Mouse (Mus musculus): ENCODE measurements around the gene Arl4c. TPM values are rescaled to one million over a fixed set of nuclear protein-coding genes. Genes with fewer than 3 reads are reported as not detected.

The Arl4c gene
- polyA plus RNA-seq, 1 experiment, result not detected

DNA sequence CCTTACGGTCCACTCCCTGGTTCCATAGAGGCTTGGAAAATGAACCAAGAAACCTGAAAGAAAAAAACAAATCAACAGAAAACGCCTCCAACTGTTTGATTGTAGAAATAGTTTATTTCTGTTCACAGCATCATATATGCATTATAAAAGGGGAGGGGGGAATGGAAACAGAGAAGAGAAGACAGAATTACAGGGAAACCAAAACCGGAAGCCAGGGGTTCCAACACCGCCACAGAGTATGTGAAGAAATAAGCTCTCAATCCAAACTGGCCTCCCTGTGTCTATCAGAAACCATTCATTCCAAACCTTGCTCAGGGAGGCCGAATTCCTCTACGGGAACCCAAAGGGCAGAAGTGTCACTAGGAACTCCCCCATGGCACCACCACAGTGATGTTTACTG is 3.9 kb downstream of the Arl4c start:
- 80% methylated on average over 6 of the region's 6 CpGs for WGBS
- Histone ChIP-seq H3K4me1 (ENCODE audit: control insufficient read depth, insufficient read depth, low read length) (peaks cover 14% of the 10 kb centered on the region), H3K27ac (ENCODE audit: insufficient read depth, low read depth, low read length) (no peak overlapping the region), H3K4me3 (ENCODE audit: insufficient read depth, low read depth, low read length) (no peak overlapping the region)
- TF ChIP-seq POLR2A (IDR thresholded peaks at IDR 0.05; ENCODE audit: insufficient read depth, low read depth, low read length) (no peak), CTCF (IDR thresholded peaks at IDR 0.05; ENCODE audit: insufficient read depth, low read depth, low read length) (no peak)

DNA sequence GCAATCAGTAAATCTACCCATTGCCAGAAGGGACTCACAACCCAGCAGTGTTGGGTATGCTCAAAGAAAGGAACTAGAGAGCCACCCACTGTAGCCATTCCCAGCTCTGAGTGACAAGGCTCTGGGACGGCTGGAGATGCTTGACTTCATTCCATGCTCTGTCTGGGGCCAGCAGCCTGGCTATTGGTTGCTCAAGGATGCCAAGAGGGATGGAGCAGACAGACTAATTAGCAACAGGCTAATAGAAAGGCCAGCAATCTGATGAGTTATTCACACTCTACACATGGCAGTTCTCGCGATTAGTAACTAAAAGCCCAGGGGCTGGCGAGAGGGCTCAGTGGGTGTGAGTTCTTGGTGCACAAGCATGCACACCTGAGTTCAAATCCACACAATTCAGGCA is 5.6 kb downstream of the Arl4c start:
- Histone ChIP-seq H3K4me1 (ENCODE audit: control insufficient read depth, insufficient read depth, low read length) (peaks cover 7% of the 10 kb centered on the region; the same call in 1 of the 2 replicates), H3K27ac (ENCODE audit: insufficient read depth, low read depth, low read length) (no peak overlapping the region), H3K4me3 (ENCODE audit: insufficient read depth, low read depth, low read length) (no peak overlapping the region)
- 54% methylated on average over 4 of the region's 4 CpGs for WGBS
- TF ChIP-seq CTCF (IDR thresholded peaks at IDR 0.05; ENCODE audit: insufficient read depth, low read depth, low read length), result no peak
- no peak for TF ChIP-seq POLR2A (IDR thresholded peaks at IDR 0.05; ENCODE audit: insufficient read depth, low read depth, low read length)

DNA sequence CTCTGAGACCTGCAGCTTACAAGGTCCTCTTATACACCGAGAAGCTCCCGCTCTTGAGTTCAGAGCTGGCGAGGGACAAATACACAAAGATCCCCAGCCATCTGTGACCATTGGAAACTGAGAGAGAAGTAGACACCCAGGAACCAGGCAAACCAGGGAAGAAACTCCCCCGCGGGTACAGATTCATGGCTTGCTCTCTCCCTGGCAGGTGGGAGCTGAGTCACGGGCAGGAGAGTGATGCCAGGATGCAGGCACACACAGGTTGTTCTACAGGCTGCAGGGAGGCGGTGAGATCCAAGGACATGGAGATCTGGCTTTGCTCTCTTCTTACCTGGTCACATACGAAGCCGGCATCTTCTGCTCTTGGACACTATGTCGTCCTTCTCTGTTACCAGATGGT is 7.7 kb downstream of the Arl4c start:
- no peak overlapping the region for H3K27ac ChIP-seq (ENCODE audit: insufficient read depth, low read depth, low read length)
- no peak overlapping the region for H3K4me3 ChIP-seq (ENCODE audit: insufficient read depth, low read depth, low read length)
- H3K4me1 ChIP-seq (ENCODE audit: control insufficient read depth, insufficient read depth, low read length), result no peaks in the 10 kb centered on the region
- 95% methylated on average over 10 of the region's 10 CpGs for WGBS
- TF ChIP-seq CTCF (IDR thresholded peaks at IDR 0.05; ENCODE audit: insufficient read depth, low read depth, low read length), result no peak
- TF ChIP-seq POLR2A (IDR thresholded peaks at IDR 0.05; ENCODE audit: insufficient read depth, low read depth, low read length), result no peak

DNA sequence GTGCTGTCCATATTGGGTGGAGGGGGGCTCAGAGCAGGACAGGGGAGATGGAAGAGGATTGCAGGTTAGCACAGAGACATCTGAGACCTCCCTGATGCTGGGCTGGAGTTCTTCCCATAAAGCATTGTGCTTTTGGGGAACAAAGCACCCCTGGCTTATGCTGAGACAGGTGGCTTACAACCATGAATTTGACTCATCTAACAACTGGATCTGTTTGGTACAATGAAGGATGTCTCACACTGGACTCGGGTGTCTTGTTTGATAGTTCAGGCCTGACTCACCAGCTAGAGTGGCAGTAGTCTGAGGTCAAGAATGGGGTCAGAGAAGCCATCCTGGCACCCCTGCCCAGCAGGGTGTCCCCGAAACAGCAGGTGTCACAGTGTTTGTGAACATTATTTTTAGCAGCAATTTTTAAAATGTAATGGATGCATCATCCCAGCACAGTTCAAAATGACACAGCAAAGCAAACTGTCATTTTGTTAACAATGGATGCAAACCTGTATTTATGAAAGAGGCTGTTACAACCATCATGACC is 9.7 kb downstream of the Arl4c start:
- Histone ChIP-seq H3K27ac (ENCODE audit: insufficient read depth, low read depth, low read length) (no peak overlapping the region), H3K4me1 (ENCODE audit: control insufficient read depth, insufficient read depth, low read length) (no peaks in the 10 kb centered on the region), H3K4me3 (ENCODE audit: insufficient read depth, low read depth, low read length) (no peak overlapping the region)
- TF ChIP-seq POLR2A (IDR thresholded peaks at IDR 0.05; ENCODE audit: insufficient read depth, low read depth, low read length) (no peak), CTCF (IDR thresholded peaks at IDR 0.05; ENCODE audit: insufficient read depth, low read depth, low read length) (no peak)
- 78% methylated on average over 2 of the region's 2 CpGs for WGBS

DNA sequence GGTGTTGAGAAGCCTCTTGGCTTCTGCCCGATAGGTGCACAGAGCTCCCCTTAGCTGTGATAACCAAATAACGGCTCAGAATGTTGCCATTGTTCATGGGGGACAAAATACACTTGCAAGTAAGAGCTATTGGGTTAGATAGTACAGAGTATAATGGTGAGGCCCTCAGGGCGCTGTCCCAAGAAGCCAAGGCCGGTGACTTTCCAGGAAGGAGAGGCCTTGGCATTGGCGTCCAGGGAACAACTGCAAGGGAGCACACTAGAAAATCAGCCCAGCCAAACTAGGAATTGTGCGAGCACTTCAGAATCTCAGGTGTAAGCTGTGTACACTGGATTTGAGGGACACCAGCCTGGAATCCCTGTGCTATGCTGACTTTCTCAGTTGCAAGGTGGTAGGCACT is 11.4 kb downstream of the Arl4c start:
- no peak overlapping the region for H3K4me3 ChIP-seq (ENCODE audit: insufficient read depth, low read depth, low read length)
- TF ChIP-seq POLR2A (IDR thresholded peaks at IDR 0.05; ENCODE audit: insufficient read depth, low read depth, low read length), result no peak
- TF ChIP-seq CTCF (IDR thresholded peaks at IDR 0.05; ENCODE audit: insufficient read depth, low read depth, low read length), result no peak
- 93% methylated on average over 6 of the region's 6 CpGs for WGBS
- no peaks in the 10 kb centered on the region for H3K4me1 ChIP-seq (ENCODE audit: control insufficient read depth, insufficient read depth, low read length)
- H3K27ac ChIP-seq (ENCODE audit: insufficient read depth, low read depth, low read length), result no peak overlapping the region

DNA sequence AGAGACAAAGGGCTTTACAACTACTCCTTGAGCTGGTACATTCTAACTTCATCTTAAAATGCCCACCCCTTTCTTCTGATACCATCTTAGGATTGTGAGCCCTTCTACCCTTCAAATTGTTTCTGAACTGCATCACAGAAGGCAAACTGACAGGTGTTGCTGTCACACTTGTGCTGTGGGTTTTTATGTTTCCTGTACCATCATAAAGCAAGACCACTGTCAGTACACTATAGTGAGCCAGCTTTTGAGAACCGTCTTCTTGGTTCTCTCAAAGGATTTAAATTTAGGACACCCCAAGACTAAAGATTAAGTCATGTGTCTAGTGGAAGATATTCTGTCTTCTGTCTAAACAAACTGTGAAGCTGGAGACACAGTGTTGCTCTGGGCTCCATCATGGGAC is 17.3 kb downstream of the Arl4c start:
- no peak overlapping the region for H3K27ac ChIP-seq (ENCODE audit: insufficient read depth, low read depth, low read length)
- no peaks in the 10 kb centered on the region for H3K4me1 ChIP-seq (ENCODE audit: control insufficient read depth, insufficient read depth, low read length)
- 94% methylated on average over 1 of the region's 1 CpGs for WGBS
- TF ChIP-seq CTCF (IDR thresholded peaks at IDR 0.05; ENCODE audit: insufficient read depth, low read depth, low read length) (no peak), POLR2A (IDR thresholded peaks at IDR 0.05; ENCODE audit: insufficient read depth, low read depth, low read length) (no peak)
- no peak overlapping the region for H3K4me3 ChIP-seq (ENCODE audit: insufficient read depth, low read depth, low read length)

DNA sequence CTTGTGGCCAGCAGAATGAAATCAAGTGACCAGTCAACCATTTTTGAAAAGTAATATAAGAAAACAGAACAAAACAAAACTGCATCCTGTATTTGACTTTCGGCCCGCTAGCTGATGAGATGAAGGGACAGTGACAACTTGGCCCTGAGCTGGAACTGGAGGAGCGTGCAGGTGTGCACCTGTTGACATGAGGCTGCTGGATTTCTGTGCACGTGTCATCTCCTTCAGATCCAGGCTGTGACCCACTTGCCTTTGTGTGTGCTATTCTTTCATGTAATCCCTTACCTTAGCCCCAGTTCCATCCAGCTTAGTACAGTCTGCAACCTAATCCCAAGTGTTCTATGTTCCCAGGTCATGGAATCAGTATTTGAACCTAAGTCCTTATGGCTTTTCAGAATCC is 20.4 kb downstream of the Arl4c start:
- Histone ChIP-seq H3K4me3 (ENCODE audit: insufficient read depth, low read depth, low read length) (no peak overlapping the region), H3K27ac (ENCODE audit: insufficient read depth, low read depth, low read length) (no peak overlapping the region), H3K4me1 (ENCODE audit: control insufficient read depth, insufficient read depth, low read length) (no peaks in the 10 kb centered on the region)
- no peak for TF ChIP-seq POLR2A (IDR thresholded peaks at IDR 0.05; ENCODE audit: insufficient read depth, low read depth, low read length)
- TF ChIP-seq CTCF (IDR thresholded peaks at IDR 0.05; ENCODE audit: insufficient read depth, low read depth, low read length), result no peak
- 99% methylated on average over 4 of the region's 4 CpGs for WGBS

DNA sequence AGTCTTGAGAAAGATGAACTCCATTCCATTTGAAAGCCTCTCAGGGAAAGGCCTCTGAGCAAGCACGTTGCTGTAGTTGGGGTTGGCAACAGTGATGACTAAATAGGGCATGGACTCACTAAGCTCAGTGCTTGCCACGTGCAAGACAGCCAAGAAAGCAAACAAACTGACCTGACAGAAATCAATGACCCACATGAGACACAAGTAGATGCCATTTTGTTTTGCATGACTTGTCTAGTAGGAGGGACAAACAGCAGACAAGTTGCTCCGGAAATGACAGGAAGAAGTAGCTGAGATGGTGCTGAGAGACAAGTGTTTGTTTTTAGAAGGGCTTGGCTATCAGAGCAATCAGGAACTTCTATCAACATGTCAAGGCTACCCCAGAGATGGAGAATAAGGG is 21.2 kb downstream of the Arl4c start:
- WGBS, result 66% methylated on average over 3 of the region's 3 CpGs
- no peak for TF ChIP-seq POLR2A (IDR thresholded peaks at IDR 0.05; ENCODE audit: insufficient read depth, low read depth, low read length)
- no peak for TF ChIP-seq CTCF (IDR thresholded peaks at IDR 0.05; ENCODE audit: insufficient read depth, low read depth, low read length)

DNA sequence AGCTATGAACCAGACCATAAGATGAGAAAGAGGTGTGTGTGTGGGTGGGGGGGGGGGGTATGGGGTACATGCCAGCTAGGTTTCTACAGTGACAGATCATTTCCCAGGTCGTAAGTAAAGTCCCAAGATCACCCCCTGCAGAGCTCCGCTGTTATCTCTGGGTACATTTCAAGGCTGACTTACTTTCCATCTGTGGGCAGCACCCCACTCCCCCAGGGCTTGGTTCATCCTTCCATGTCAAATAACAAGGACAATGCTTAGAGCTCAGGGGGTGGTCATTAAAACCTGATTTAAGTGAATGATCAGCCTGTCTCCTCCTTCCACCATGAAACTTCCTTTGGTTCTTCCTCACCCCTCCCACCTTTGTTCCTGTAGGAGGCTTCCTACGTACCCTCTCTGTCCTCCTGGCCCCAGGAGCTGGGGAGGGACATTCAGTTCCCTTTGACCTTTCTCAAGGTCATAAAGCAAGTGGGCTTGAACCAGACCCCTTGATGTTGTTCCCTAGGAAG is 23.7 kb downstream of the Arl4c start:
- TF ChIP-seq CTCF (IDR thresholded peaks at IDR 0.05; ENCODE audit: insufficient read depth, low read depth, low read length), result no peak
- no peak for TF ChIP-seq POLR2A (IDR thresholded peaks at IDR 0.05; ENCODE audit: insufficient read depth, low read depth, low read length)
- H3K4me1 ChIP-seq (ENCODE audit: control insufficient read depth, insufficient read depth, low read length), result no peaks in the 10 kb centered on the region
- H3K27ac ChIP-seq (ENCODE audit: insufficient read depth, low read depth, low read length), result no peak overlapping the region
- 88% methylated on average over 3 of the region's 3 CpGs for WGBS
- no peak overlapping the region for H3K4me3 ChIP-seq (ENCODE audit: insufficient read depth, low read depth, low read length)

More for the DNA sequence above, 21.2 kb downstream of the Arl4c start:
- H3K27ac ChIP-seq (ENCODE audit: insufficient read depth, low read depth, low read length), result no peak overlapping the region
- H3K4me3 ChIP-seq (ENCODE audit: insufficient read depth, low read depth, low read length), result no peak overlapping the region
- no peaks in the 10 kb centered on the region for H3K4me1 ChIP-seq (ENCODE audit: control insufficient read depth, insufficient read depth, low read length)

DNA sequence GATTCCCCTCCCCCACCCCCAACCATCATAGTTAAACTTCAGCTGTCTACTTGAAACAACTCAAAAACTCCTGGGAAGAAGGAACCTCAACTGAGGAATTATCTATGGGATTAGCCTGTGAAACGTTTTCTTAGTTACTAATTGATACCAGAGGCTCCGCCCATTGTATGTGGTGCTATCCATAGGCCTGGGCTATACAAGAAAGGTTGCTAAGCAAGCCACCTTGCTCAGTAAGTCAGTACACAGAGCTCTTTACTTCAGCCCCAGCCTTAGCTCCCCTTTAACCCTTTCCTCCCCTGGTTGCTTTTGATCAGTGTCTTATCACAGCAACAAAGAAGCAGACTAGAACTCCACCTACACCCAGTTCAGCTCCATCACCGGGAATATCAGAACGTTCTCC is 31.2 kb downstream of the Arl4c start:
- TF ChIP-seq CTCF (IDR thresholded peaks at IDR 0.05; ENCODE audit: insufficient read depth, low read depth, low read length) (no peak), POLR2A (IDR thresholded peaks at IDR 0.05; ENCODE audit: insufficient read depth, low read depth, low read length) (no peak)
- Histone ChIP-seq H3K4me1 (ENCODE audit: control insufficient read depth, insufficient read depth, low read length) (peaks cover 3% of the 10 kb centered on the region; the same call in 1 of the 2 replicates), H3K4me3 (ENCODE audit: insufficient read depth, low read depth, low read length) (no peak overlapping the region), H3K27ac (ENCODE audit: insufficient read depth, low read depth, low read length) (no peak overlapping the region)
- WGBS, result 69% methylated on average over 4 of the region's 4 CpGs

Data from olfactory bulb, adult 2 months (tissue).